Mouse (Mus musculus) 3T3-L1 (cell line): ENCODE results near the gene Myo1f.

Experiments used
- DNase-seq: peaks from one replicate; pipeline ENCODE4 v3.0.0-alpha.2; 2015; ENCODE audit warnings: low read depth, low spot score

The Myo1f gene

DNA sequence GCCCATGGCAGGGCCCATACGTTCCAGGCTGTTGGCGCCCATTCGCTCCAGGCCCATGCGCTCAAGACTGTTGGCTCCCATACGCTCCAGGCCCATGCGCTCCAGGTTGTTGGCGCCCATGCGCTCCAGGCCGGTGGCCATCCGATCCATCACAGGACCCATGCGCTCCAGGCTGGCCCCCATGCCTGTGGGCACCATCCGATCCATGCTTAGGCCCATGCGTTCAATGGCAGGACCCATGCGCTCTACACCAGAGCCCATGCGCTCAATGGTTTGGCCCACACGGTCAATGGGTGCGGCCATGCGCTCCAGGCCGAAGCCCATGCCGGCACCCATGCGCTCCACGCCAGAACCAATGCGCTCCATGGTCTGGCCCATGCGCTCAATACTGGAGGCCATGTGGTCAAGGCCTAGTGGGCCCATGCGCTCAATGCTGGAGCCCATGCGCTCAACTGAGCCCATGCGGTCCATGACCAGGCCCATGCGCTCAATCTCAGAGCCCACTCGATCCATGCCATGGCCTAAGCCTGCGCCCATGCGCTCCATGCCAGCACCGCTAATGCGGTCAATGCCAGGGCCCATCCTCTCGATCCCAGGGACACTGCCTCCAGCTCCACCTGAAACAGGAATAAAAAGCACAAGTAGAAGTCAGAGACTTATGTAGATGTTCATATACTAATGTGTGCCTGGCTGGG lies 94.4 kb downstream of the Myo1f start:
- no peak for DNase-seq
